ENCODE assay signal across 10 mouse cellular contexts in genomic region chr2:167594444-167594934, GRCm38 (mm10). TPM values are rescaled to one million over a fixed set of nuclear protein-coding genes. Genes with fewer than 3 reads are reported as not detected.
A peak's percentile ranks its signal among the peaks of the same experiment; 100 is the strongest.
DNase-seq lines count a peak whose midpoint lies in the region; ATAC-seq and TF ChIP-seq lines count a peak whose summit lies in the region.
"Had no signal": no experiment of that assay in that cellular context is flagged by ENCODE, and none has a peak within 500 bp of the region (broad histone marks: within the 10 kb centered on the region; RNA-seq: fewer than 3 reads in every experiment).

No protein-coding gene starts in this region.

- H3K36me3 ChIP-seq in forebrain, postnatal 0 days (ENCODE audit: insufficient read depth) = no peaks in the 10 kb centered on the region
- H3K36me3 ChIP-seq in forebrain, embryonic 14.5 days (ENCODE audit: control insufficient read depth, insufficient read depth, low read length) = no peaks in the 10 kb centered on the region
- no peaks in the 10 kb centered on the region for H3K36me3 ChIP-seq in embryonic facial prominence, embryonic 12.5 days
- H3K36me3 ChIP-seq in heart, embryonic 13.5 days = no peaks in the 10 kb centered on the region
- H3K36me3 ChIP-seq in liver, adult 2 months (ENCODE audit: control insufficient read depth, insufficient read depth, low read length) = no peaks in the 10 kb centered on the region

- no peak for TF ChIP-seq POLR2A in liver, adult 2 months (IDR thresholded peaks at IDR 0.05; ENCODE audit: extremely low read depth, insufficient read depth, low read length)

- no peak overlapping the region for H3K9ac ChIP-seq in forebrain, postnatal 0 days
- no peak overlapping the region for H3K9ac ChIP-seq in forebrain, embryonic 14.5 days (ENCODE audit: low read length)
- no peak overlapping the region for H3K9ac ChIP-seq in embryonic facial prominence, embryonic 12.5 days
- no peak overlapping the region for H3K9ac ChIP-seq in heart, embryonic 13.5 days
- 0 out of 2 replicates have a peak overlapping the region, but pooled peaks have one; percentile 17 for H3K9ac ChIP-seq in liver, adult 2 months (ENCODE audit: low read depth, low read length)

- DNase-seq in forebrain, postnatal 0 days = peak; percentile 63
- DNase-seq in forebrain, embryonic 14.5 days (ENCODE audit: low spot score) = no peak
- peak; percentile 92 for DNase-seq in kidney, postnatal 14 days
- peak; percentile 53 for DNase-seq in liver, adult 2 months (ENCODE audit: extremely low read depth, low read depth, low spot score)
- DNase-seq in ovary, postnatal 36 days (ENCODE audit: low spot score) = peak; percentile 81
- no peak for DNase-seq in thymus, postnatal 25 days

- H3K79me2 ChIP-seq in liver, adult 2 months (ENCODE audit: control insufficient read depth, insufficient read depth, low read length) = no peaks in the 10 kb centered on the region

- H3K27me3 ChIP-seq in forebrain, postnatal 0 days (ENCODE audit: insufficient read depth, low read length) = no peaks in the 10 kb centered on the region
- no peaks in the 10 kb centered on the region for H3K27me3 ChIP-seq in forebrain, embryonic 14.5 days (replicated peaks; ENCODE audit: control insufficient read depth, insufficient read depth, low read length)
- no peaks in the 10 kb centered on the region for H3K27me3 ChIP-seq in embryonic facial prominence, embryonic 12.5 days
- H3K27me3 ChIP-seq in heart, embryonic 13.5 days (replicated peaks) = 0 out of 2 replicates have a peak, but pooled peaks cover 4% of the 10 kb centered on the region
- H3K27me3 ChIP-seq in liver, adult 2 months (ENCODE audit: control insufficient read depth, insufficient read depth, low read length) = no peaks in the 10 kb centered on the region
- H3K27me3 ChIP-seq: CH12.LX had no signal

- H3K9me3 ChIP-seq in forebrain, postnatal 0 days (ENCODE audit: low read length) = no peaks in the 10 kb centered on the region
- no peaks in the 10 kb centered on the region for H3K9me3 ChIP-seq in forebrain, embryonic 14.5 days (replicated peaks; ENCODE audit: control insufficient read depth, low read length)
- H3K9me3 ChIP-seq in embryonic facial prominence, embryonic 12.5 days = no peaks in the 10 kb centered on the region
- no peaks in the 10 kb centered on the region for H3K9me3 ChIP-seq in heart, embryonic 13.5 days

- H3K4me2 ChIP-seq in forebrain, postnatal 0 days (ENCODE audit: low read depth) = no peak overlapping the region
- no peak overlapping the region for H3K4me2 ChIP-seq in forebrain, embryonic 14.5 days (ENCODE audit: low read length)
- peak overlapping the region; percentile 13; the same call in 1 of the 2 replicates for H3K4me2 ChIP-seq in embryonic facial prominence, embryonic 12.5 days (replicated peaks)
- peak overlapping the region; percentile 11; the same call in 1 of the 2 replicates for H3K4me2 ChIP-seq in heart, embryonic 13.5 days

- H3K27ac ChIP-seq in forebrain, postnatal 0 days (ENCODE audit: low read depth, low read length) = peak overlapping the region; percentile 30; the same call in 1 of the 2 replicates
- H3K27ac ChIP-seq in forebrain, embryonic 14.5 days (ENCODE audit: low read depth, low read length) = no peak overlapping the region
- H3K27ac ChIP-seq in embryonic facial prominence, embryonic 12.5 days = peak overlapping the region; percentile 96
- H3K27ac ChIP-seq in heart, embryonic 13.5 days (replicated peaks) = peak overlapping the region; percentile 83
- H3K27ac ChIP-seq in liver, adult 2 months (replicated peaks; ENCODE audit: insufficient read depth, low read depth, low read length) = peak overlapping the region; percentile 69

- H3K4me1 ChIP-seq in forebrain, postnatal 0 days (ENCODE audit: insufficient read depth) = no peaks in the 10 kb centered on the region
- peaks cover 5% of the 10 kb centered on the region; the same call in 1 of the 2 replicates for H3K4me1 ChIP-seq in forebrain, embryonic 14.5 days (ENCODE audit: control insufficient read depth, insufficient read depth, low read length)
- H3K4me1 ChIP-seq in embryonic facial prominence, embryonic 12.5 days = peaks cover 53% of the 10 kb centered on the region
- peaks cover 59% of the 10 kb centered on the region for H3K4me1 ChIP-seq in heart, embryonic 13.5 days
- peaks cover 6% of the 10 kb centered on the region; the same call in 1 of the 2 replicates for H3K4me1 ChIP-seq in liver, adult 2 months (ENCODE audit: control insufficient read depth, insufficient read depth, low read length)

- ATAC-seq in forebrain, postnatal 0 days = peak; percentile 75
- ATAC-seq in forebrain, embryonic 14.5 days = no peak
- no peak for ATAC-seq in embryonic facial prominence, embryonic 12.5 days (ENCODE audit: insufficient number of reproducible peaks, insufficient read depth, low FRiP score, low TSS enrichment)
- peak; percentile 62 for ATAC-seq in heart, embryonic 13.5 days (ENCODE audit: extremely low read depth, insufficient number of reproducible peaks, low FRiP score, low TSS enrichment)

- no peak overlapping the region for H3K4me3 ChIP-seq in forebrain, postnatal 0 days (ENCODE audit: low read depth, low read length)
- no peak overlapping the region for H3K4me3 ChIP-seq in forebrain, embryonic 14.5 days (ENCODE audit: low read depth, low read length)
- H3K4me3 ChIP-seq in embryonic facial prominence, embryonic 12.5 days = no peak overlapping the region
- H3K4me3 ChIP-seq in heart, embryonic 13.5 days = no peak overlapping the region
- H3K4me3 ChIP-seq in liver, adult 2 months (ENCODE audit: insufficient read depth, low read depth, low read length) = no peak overlapping the region
- H3K4me3 ChIP-seq: erythroblast, embryonic 14.5 days had no signal

- TF ChIP-seq CTCF in forebrain, postnatal 0 days (IDR thresholded peaks at IDR 0.05; ENCODE audit: low read depth) = peak; percentile 25; the same call in 1 of the 2 replicates
- TF ChIP-seq CTCF in liver, adult 2 months (IDR thresholded peaks at IDR 0.05; ENCODE audit: low read depth, low read length) = 0 out of 2 replicates have a peak, but pooled peaks have one; percentile 7

- WGBS in forebrain, postnatal 0 days = 35% methylated on average over 10 of the region's 10 CpGs
- 41% methylated on average over 10 of the region's 10 CpGs for WGBS in forebrain, embryonic 14.5 days
- WGBS in embryonic facial prominence, embryonic 12.5 days = 18% methylated on average over 10 of the region's 10 CpGs
- 25% methylated on average over 10 of the region's 10 CpGs for WGBS in heart, embryonic 13.5 days
- 26% methylated on average over 10 of the region's 10 CpGs for WGBS in liver, adult 2 months

RNA-seq across cellular contexts. Expression of gene Ube2v1, which starts 37.4 kb away (rescaled TPM):
- 161 TPM in 2 replicates for total RNA-seq in forebrain, postnatal 0 days (2014; rRNA removed)
- polyA plus RNA-seq in forebrain, postnatal 0 days (2015; fragmentation: Nextera tagmentation; extraction: Ambion mirVana) = 328 and 369 TPM in 2 replicates
- polyA plus RNA-seq in forebrain, embryonic 14.5 days (2014; fragmentation: Nextera tagmentation; extraction: Ambion mirVana) = 238 and 265 TPM in 2 replicates
- 256 and 272 TPM in 2 replicates for polyA plus RNA-seq in embryonic facial prominence, embryonic 12.5 days (2016; fragmentation: Nextera tagmentation; extraction: Ambion mirVana)
- 216 and 229 TPM in 2 replicates for polyA plus RNA-seq in heart, embryonic 13.5 days (2015; fragmentation: Nextera tagmentation; extraction: Ambion mirVana)
- 26.2 and 34.5 TPM in 2 replicates for total RNA-seq in liver, adult 2 months (2014; rRNA removed)
- 69.9 and 75.2 TPM in 2 replicates for polyA plus RNA-seq in liver, adult 2 months (2012; rRNA removed)

RNA-seq across cellular contexts. Expression of gene Snai1, which starts 56.5 kb away (rescaled TPM):
- 1.3 and 1.4 TPM in 2 replicates for total RNA-seq in forebrain, postnatal 0 days (2014; rRNA removed)
- polyA plus RNA-seq in forebrain, postnatal 0 days (2015; fragmentation: Nextera tagmentation; extraction: Ambion mirVana) = 3.3 and 4.4 TPM in 2 replicates
- 3.0 and 5.0 TPM in 2 replicates for polyA plus RNA-seq in forebrain, embryonic 14.5 days (2014; fragmentation: Nextera tagmentation; extraction: Ambion mirVana)
- 76.3 and 83.4 TPM in 2 replicates for polyA plus RNA-seq in embryonic facial prominence, embryonic 12.5 days (2016; fragmentation: Nextera tagmentation; extraction: Ambion mirVana)
- polyA plus RNA-seq in heart, embryonic 13.5 days (2015; fragmentation: Nextera tagmentation; extraction: Ambion mirVana) = 17.3 and 17.6 TPM in 2 replicates
- 0.13 and 0.18 TPM in 2 replicates for total RNA-seq in liver, adult 2 months (2014; rRNA removed)
- polyA plus RNA-seq in liver, adult 2 months (2012; rRNA removed) = 2.2 and 2.7 TPM in 2 replicates
- polyA plus RNA-seq: erythroblast, embryonic 14.5 days had no signal

Comparison
In these comparisons a context has a peak if more than half of its experiments do, and no peak if none do; other contexts are left out.
1. ATAC-seq: peak in forebrain, postnatal 0 days (single experiment) and heart, embryonic 13.5 days (single experiment); none in forebrain, embryonic 14.5 days (single experiment) and embryonic facial prominence, embryonic 12.5 days (single experiment).
2. DNase-seq: peak in forebrain, postnatal 0 days (single experiment), kidney, postnatal 14 days (single experiment), liver, adult 2 months (single experiment) and ovary, postnatal 36 days (single experiment); none in forebrain, embryonic 14.5 days (single experiment) and thymus, postnatal 25 days (single experiment).
3. H3K4me2 ChIP-seq: peak in embryonic facial prominence, embryonic 12.5 days (single experiment) and heart, embryonic 13.5 days (single experiment); none in forebrain, postnatal 0 days (single experiment) and forebrain, embryonic 14.5 days (single experiment).